Mouse (Mus musculus) stomach, embryonic 16.5 days (tissue): ENCODE results near the gene Sort1. TPM values are rescaled to one million over a fixed set of nuclear protein-coding genes. Genes with fewer than 3 reads are reported as not detected.
A peak's percentile ranks its signal among the peaks of the same experiment; 100 is the strongest.

ENCODE experiments used
- ATAC-seq: fragments of 200-750 bp; cut with Nextera tagmentation; 2 replicates; pipeline ENCODE4 v1.8.0; 2017; ENCODE audit warnings: moderate number of reproducible peaks, moderate TSS enrichment; ENCODE audit not compliant: insufficient read depth, low FRiP score
- H3K27ac ChIP-seq: fragments of 300-500 bp; sonication (generic); 2 replicates; pipeline ENCODE4 v1.5.1; 2014; ENCODE audit warnings: low read length
- H3K27me3 ChIP-seq: fragments of 300-500 bp; sonication (generic); 2 replicates; pipeline ENCODE4 v1.6.1; 2014; ENCODE audit warnings: low read length, control low read depth, mixed read lengths; ENCODE audit not compliant: control insufficient read depth, insufficient read depth
- H3K36me3 ChIP-seq: fragments of 300-500 bp; sonication (generic); 2 replicates; pipeline ENCODE4 v1.6.1; 2014; ENCODE audit warnings: low read length; ENCODE audit not compliant: control insufficient read depth, insufficient read depth
- H3K4me1 ChIP-seq: fragments of 300-500 bp; sonication (generic); 2 replicates; pipeline ENCODE4 v1.6.1; 2014; ENCODE audit warnings: low read length, control low read depth, mixed read lengths; ENCODE audit not compliant: control insufficient read depth, insufficient read depth
- H3K4me2 ChIP-seq: fragments of 300-500 bp; sonication (generic); 2 replicates; pipeline ENCODE4 v1.6.1; 2014; ENCODE audit warnings: low read depth, low read length, mixed read lengths
- H3K4me3 ChIP-seq: fragments of 300-500 bp; sonication (generic); replicated peaks from 2 replicates; pipeline ENCODE4 v1.5.1; 2014; ENCODE audit warnings: mild to moderate bottlenecking, low read length
- H3K9ac ChIP-seq: fragments of 300-500 bp; sonication (generic); 2 replicates; pipeline ENCODE4 v1.6.1; 2014; ENCODE audit warnings: low read length
- H3K9me3 ChIP-seq: fragments of 300-500 bp; sonication (generic); replicated peaks from 2 replicates; pipeline ENCODE4 v1.6.1; 2016; ENCODE audit warnings: low read length, control low read depth; ENCODE audit not compliant: control insufficient read depth
- WGBS: fragments of 180-500 bp; shearing (Covaris S2); extraction: QIAGEN DNeasy Blood & Tissue Kit; methylation state at CpG from one replicate; pipeline ENCODE4 v1.1.7; 2014; 5-methylcytosine and 5-hydroxymethylcytosine counted together
- polyA plus RNA-seq: library from polyadenylated mRNA; unstranded; fragments of >200 nt; fragmentation: Nextera tagmentation; extraction: Ambion mirVana; gene quantifications from 2 replicates; pipeline ENCODE4 v1.2.1, GENCODE M21; 2015

Gene Sort1
- polyA plus RNA-seq, 1 experiment from 2014 or later, result 7.4 TPM

DNA sequence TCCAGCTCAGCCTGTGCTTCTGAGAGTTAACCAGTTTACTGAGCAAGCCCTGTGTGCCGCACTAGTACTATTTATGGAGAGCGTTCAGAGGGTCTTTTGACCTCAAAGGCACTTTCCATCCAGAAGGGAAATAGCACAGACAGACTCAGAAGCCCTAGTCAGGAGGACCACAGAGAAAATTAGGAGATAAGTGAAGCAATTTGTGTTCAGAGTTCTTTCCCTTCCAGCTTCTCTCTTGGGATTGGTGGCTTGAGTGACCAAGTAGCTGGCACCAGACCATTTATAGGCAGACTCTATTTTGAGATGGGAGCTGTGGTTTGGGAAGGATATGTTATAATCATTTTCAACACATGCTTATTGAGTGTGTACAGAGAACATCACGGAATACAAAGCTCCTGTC lies 22.5 kb downstream of the Sort1 start:
- no peaks in the 10 kb centered on the region for H3K9me3 ChIP-seq
- no peak for ATAC-seq
- no peak overlapping the region; the same call in 1 of the 2 replicates for H3K27ac ChIP-seq
- no peaks in the 10 kb centered on the region for H3K36me3 ChIP-seq
- no peak overlapping the region for H3K4me3 ChIP-seq
- H3K27me3 ChIP-seq, result no peaks in the 10 kb centered on the region
- peaks cover 15% of the 10 kb centered on the region for H3K4me1 ChIP-seq
- H3K4me2 ChIP-seq, result no peak overlapping the region
- no peak overlapping the region for H3K9ac ChIP-seq
- WGBS, result 71% methylated on average over 3 of the region's 3 CpGs

DNA sequence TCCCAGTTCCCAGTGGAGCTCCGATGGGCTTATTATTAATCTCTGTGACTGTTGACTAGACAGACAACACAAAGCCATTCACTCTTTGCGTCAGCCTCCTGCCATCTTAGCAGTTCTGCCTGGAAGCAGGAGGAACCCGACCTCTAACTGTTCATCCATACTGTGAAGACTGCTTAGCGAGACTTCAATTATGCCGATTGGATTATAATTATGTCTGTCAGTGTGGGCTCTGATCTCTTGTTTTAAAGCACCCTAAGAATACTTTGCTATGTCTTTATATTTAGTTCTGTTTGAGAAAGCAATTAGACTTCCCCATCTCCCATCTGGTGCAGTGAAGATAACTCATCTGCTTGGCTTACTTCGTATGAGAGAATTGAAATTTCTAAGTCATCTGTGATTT lies 23.6 kb downstream of the Sort1 start:
- Histone ChIP-seq H3K4me1 (peaks cover 15% of the 10 kb centered on the region), H3K27me3 (no peaks in the 10 kb centered on the region), H3K4me2 (no peak overlapping the region), H3K27ac (no peak overlapping the region), H3K36me3 (no peaks in the 10 kb centered on the region), H3K9me3 (no peaks in the 10 kb centered on the region), H3K9ac (no peak overlapping the region), H3K4me3 (no peak overlapping the region)
- no peak for ATAC-seq
- 76% methylated on average over 6 of the region's 6 CpGs for WGBS

DNA sequence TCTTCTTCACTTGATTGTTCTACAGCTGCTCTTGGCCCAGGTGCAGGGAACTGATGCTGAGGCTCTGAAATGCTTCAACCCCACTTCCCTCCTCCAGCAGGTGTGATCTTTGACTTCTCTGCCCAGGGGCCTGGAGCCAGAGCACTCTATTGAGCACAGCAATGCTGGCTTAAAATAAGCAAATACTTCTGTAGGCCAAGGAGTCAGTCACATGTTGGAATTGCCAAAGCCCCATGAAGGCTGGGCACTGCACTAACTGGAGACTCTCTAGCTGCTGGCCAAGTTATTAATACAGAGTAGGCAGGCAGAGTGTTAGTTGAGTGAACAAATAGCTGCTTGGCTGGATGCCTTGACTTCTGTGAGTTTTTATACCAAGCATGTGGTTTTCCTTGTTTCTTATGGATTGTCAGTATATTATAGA lies 27.0 kb downstream of the Sort1 start:
- Histone ChIP-seq H3K9ac (no peak overlapping the region), H3K9me3 (no peaks in the 10 kb centered on the region), H3K27me3 (no peaks in the 10 kb centered on the region), H3K36me3 (no peaks in the 10 kb centered on the region), H3K4me1 (peaks cover 8% of the 10 kb centered on the region), H3K4me2 (no peak overlapping the region), H3K4me3 (no peak overlapping the region), H3K27ac (no peak overlapping the region)
- no peak for ATAC-seq

DNA sequence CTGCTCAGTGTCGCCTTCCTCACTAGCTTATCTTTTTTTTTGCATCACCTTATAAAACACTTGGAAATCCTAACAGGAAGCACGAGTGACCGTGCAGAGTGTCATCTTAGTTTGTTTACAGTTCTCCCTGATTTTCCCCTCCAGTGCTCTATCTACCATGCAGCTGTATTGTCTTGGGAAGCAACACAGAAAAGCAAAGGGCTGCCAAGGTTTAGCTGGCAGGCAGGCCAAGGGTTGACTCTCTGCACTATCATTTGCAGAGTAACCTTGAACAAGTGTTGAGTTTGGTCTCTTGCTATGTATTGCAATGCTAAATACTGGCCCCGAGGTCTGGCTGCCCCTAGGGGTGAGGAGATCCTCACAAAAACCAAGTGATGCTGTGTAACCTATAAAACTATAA lies 27.8 kb downstream of the Sort1 start:
- no peak overlapping the region for H3K27ac ChIP-seq
- 71% methylated on average over 4 of the region's 4 CpGs for WGBS
- no peak for ATAC-seq
- no peaks in the 10 kb centered on the region for H3K9me3 ChIP-seq
- H3K4me1 ChIP-seq, result peaks cover under 1% of the 10 kb centered on the region; the same call in 1 of the 2 replicates
- H3K4me3 ChIP-seq, result no peak overlapping the region
- no peak overlapping the region for H3K4me2 ChIP-seq
- no peaks in the 10 kb centered on the region for H3K36me3 ChIP-seq
- no peak overlapping the region for H3K9ac ChIP-seq
- no peaks in the 10 kb centered on the region for H3K27me3 ChIP-seq

DNA sequence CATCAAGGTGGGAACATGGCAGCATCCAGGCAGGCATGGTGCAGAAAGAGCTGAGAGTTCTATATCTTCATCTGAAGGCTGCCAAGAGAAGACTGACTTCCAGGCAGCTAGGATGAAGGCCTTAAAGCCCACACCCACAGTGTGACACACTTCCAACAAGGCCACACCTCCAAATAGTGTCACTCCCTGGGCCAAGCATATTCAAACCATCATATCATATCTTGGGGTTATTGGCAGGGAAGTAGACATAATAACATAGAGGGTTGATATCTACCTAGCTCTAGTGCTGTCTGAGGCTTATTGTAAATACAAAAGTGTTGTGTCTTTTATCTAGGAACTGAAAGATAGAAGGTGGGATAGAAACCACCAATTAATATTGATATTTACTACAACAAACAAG lies 28.5 kb downstream of the Sort1 start:
- H3K4me2 ChIP-seq, result no peak overlapping the region
- no peaks in the 10 kb centered on the region for H3K36me3 ChIP-seq
- peak; percentile 53; the same call in 1 of the 2 replicates for ATAC-seq
- no peak overlapping the region for H3K9ac ChIP-seq
- H3K27ac ChIP-seq, result no peak overlapping the region
- H3K9me3 ChIP-seq, result no peaks in the 10 kb centered on the region
- no peaks in the 10 kb centered on the region for H3K27me3 ChIP-seq
- no peak overlapping the region for H3K4me3 ChIP-seq
- H3K4me1 ChIP-seq, result no peaks in the 10 kb centered on the region

DNA sequence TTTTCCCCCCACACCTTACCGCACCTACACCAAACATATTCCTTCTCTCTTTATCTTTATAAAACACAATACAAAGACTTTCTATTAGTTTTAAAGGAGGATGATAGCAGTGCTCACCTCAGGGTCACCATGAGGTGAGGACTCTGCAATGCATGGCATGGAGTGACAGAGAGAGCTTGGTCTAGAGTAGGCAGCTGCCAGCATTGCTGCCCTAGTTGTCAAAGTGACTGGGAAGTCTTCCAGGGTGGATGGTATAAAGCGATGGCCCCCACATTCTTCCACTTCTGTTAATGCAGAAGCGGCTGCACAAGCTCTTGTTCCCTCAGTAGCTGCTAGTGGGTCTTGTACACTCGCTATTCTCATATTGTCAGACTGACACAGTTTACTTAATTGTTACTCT lies 29.3 kb downstream of the Sort1 start:
- Histone ChIP-seq H3K27me3 (no peaks in the 10 kb centered on the region), H3K27ac (no peak overlapping the region), H3K4me3 (no peak overlapping the region), H3K9ac (no peak overlapping the region), H3K4me2 (no peak overlapping the region), H3K4me1 (no peaks in the 10 kb centered on the region), H3K36me3 (no peaks in the 10 kb centered on the region), H3K9me3 (no peaks in the 10 kb centered on the region)
- no peak for ATAC-seq
- WGBS, result 83% methylated on average over 4 of the region's 4 CpGs

DNA sequence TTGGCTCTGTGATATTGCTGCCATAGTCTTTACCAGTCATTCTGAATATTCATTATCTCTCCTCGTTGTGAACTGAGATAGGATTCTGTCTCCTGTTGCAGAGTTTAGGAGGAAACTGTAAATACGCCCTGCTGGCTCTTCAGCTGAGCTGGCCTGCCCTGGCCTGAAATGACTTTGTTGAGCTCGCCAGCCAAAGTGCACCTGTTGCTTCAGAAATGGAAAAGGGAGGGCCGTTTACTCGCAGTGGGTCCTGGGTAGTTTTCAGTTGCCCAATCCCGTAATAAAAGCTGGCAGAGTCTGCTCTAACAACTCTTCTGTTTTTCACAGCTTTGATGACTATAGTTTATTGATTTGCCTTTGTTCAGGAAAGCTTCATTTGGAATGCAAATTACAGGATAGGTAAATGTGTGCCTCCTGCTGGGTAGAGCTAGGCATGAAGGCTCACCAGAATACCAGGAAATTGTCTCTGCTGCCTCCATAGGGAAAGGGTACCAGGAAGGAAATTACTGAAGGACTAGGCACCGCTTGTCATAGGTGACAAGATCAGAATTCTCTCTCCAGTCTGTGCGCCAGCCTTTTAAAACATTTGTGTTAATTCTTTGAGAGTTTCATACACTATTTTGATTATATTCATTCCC lies 30.3 kb downstream of the Sort1 start:
- Histone ChIP-seq H3K4me1 (no peaks in the 10 kb centered on the region), H3K27ac (no peak overlapping the region)
- 57% methylated on average over 8 of the region's 8 CpGs for WGBS

DNA sequence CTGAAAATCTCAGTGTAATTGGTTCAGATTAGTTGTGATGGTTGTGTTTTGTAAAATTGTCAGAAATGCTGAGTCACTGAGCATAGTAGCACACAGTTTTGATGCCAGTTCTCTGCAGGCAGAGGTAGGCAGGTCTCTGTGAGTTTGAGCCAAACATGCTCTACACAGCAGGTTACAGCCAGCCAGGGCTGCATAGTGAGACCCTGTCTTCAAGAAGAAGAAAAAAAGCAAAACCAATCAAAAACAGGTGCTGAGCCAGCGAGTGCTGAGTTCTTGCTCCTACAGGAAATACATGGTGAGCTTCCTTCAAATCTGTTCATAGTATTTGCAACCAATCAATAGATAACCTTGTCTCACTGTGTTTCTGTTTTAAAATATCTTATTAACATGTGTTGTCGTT lies 34.6 kb downstream of the Sort1 start:
- Histone ChIP-seq H3K36me3 (no peaks in the 10 kb centered on the region), H3K27ac (no peak overlapping the region), H3K4me3 (no peak overlapping the region), H3K9ac (no peak overlapping the region), H3K9me3 (no peaks in the 10 kb centered on the region), H3K27me3 (no peaks in the 10 kb centered on the region), H3K4me2 (no peak overlapping the region), H3K4me1 (peaks cover 10% of the 10 kb centered on the region)
- no peak for ATAC-seq
- 66% methylated on average over 2 of the region's 2 CpGs for WGBS

More for the DNA sequence above, 30.3 kb downstream of the Sort1 start:
- ATAC-seq, result no peak
- Histone ChIP-seq H3K4me2 (no peak overlapping the region), H3K36me3 (no peaks in the 10 kb centered on the region), H3K27me3 (no peaks in the 10 kb centered on the region), H3K9me3 (no peaks in the 10 kb centered on the region), H3K9ac (no peak overlapping the region), H3K4me3 (no peak overlapping the region)

DNA sequence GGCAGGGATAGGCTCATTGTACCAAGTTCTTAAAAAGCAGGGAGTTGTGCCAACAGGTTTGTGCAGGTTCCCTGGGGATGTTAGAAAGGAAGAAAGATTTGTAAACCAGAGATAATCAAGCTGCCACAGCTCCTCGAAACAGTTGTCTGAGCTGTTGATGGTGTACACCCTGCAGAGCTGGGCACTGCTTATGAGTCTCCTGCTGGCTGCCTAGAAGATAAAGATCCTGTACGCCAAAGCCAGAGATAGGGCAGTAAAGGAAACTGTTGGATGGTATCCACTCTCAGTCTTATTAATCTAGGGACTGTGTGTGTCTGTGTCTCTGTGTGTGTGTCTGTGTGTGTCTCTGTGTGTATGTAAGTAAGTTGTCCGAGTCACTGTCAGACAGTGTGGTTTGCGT lies 37.8 kb downstream of the Sort1 start:
- Histone ChIP-seq H3K27ac (no peak overlapping the region; the same call in 1 of the 2 replicates), H3K4me2 (no peak overlapping the region), H3K4me3 (no peak overlapping the region), H3K27me3 (no peaks in the 10 kb centered on the region), H3K4me1 (peaks cover 10% of the 10 kb centered on the region), H3K36me3 (no peaks in the 10 kb centered on the region), H3K9ac (no peak overlapping the region), H3K9me3 (no peaks in the 10 kb centered on the region)
- WGBS, result 62% methylated on average over 4 of the region's 4 CpGs
- ATAC-seq, result no peak
